Comparison of ENCODE assay signal across 11 mouse cellular contexts in the genomic region with DNA sequence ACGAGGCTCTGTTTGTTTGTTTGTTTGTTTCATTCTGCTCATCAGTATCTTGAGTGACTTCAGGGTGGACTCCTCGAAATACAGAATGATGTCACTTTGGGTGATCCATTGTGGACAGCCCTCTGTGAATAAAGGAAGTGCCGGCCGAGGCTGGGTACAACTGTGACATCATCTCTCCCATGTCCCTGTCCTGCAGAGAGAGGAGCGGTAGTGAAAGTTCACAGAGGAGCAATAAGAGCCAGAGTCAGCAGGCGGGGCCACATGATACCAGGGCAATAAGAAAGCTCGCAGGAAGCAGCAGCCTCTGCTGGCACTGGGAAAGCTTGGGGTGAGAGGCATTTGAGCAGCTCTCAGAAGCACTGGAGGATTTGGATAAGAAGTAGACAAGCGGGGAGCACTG.
DNase-seq lines count a peak whose midpoint lies in the region; ATAC-seq and TF ChIP-seq lines count a peak whose summit lies in the region.
"Had no signal": no experiment of that assay in that cellular context is flagged by ENCODE, and none has a peak within 500 bp of the region (broad histone marks: within the 10 kb centered on the region; RNA-seq: fewer than 3 reads in every experiment).

No protein-coding gene starts in this region.

- H3K4me2 ChIP-seq in forebrain, embryonic 13.5 days, result no peak overlapping the region
- no peak overlapping the region for H3K4me2 ChIP-seq in midbrain, embryonic 15.5 days
- H3K4me2 ChIP-seq: limb, embryonic 12.5 days had no signal

- TF ChIP-seq POLR2A in small intestine, adult 2 months (IDR thresholded peaks at IDR 0.05; ENCODE audit: low read depth, low read length), result no peak

- H3K4me3 ChIP-seq in layer of hippocampus, adult 2 months, result 0 out of 2 replicates have a peak overlapping the region, but pooled peaks have one; percentile 1
- H3K4me3 ChIP-seq in small intestine, adult 2 months (ENCODE audit: low read depth, low read length), result peak overlapping the region; percentile 46
- H3K4me3 ChIP-seq in forebrain, embryonic 13.5 days, result no peak overlapping the region
- H3K4me3 ChIP-seq in midbrain, embryonic 15.5 days, result no peak overlapping the region
- H3K4me3 ChIP-seq: limb, embryonic 12.5 days had no signal

- TF ChIP-seq CTCF in layer of hippocampus, adult 2 months (conservative IDR thresholded peaks at IDR 0.05), result peak; percentile 25
- peak; percentile 41; the same call in 1 of the 2 replicates for TF ChIP-seq CTCF in small intestine, adult 2 months (IDR thresholded peaks at IDR 0.05; ENCODE audit: extremely low read depth, insufficient read length, insufficient replicate concordance, low read depth, low read length)

- peaks cover 35% of the 10 kb centered on the region; the same call in 1 of the 2 replicates for H3K4me1 ChIP-seq in small intestine, adult 2 months (ENCODE audit: control insufficient read depth, insufficient read depth, insufficient read length, low read length)
- H3K4me1 ChIP-seq in forebrain, embryonic 13.5 days, result no peaks in the 10 kb centered on the region
- 0 out of 2 replicates have a peak, but pooled peaks cover 6% of the 10 kb centered on the region for H3K4me1 ChIP-seq in midbrain, embryonic 15.5 days

- 12% methylated on average over 8 of the region's 8 CpGs for WGBS in small intestine, adult 2 months
- 62% methylated on average over 8 of the region's 8 CpGs for WGBS in forebrain, embryonic 13.5 days
- 64% methylated on average over 8 of the region's 8 CpGs for WGBS in midbrain, embryonic 15.5 days

- peak overlapping the region; percentile 64 for H3K27ac ChIP-seq in layer of hippocampus, adult 2 months
- H3K27ac ChIP-seq in small intestine, adult 2 months (ENCODE audit: insufficient read depth, low read depth, low read length), result peak overlapping the region; percentile 79
- no peak overlapping the region for H3K27ac ChIP-seq in forebrain, embryonic 13.5 days
- no peak overlapping the region for H3K27ac ChIP-seq in midbrain, embryonic 15.5 days
- H3K27ac ChIP-seq: limb, embryonic 12.5 days had no signal

- no peaks in the 10 kb centered on the region for H3K27me3 ChIP-seq in small intestine, adult 2 months (ENCODE audit: control insufficient read depth, insufficient read depth, low read length)
- H3K27me3 ChIP-seq in forebrain, embryonic 13.5 days, result no peaks in the 10 kb centered on the region
- H3K27me3 ChIP-seq in midbrain, embryonic 15.5 days (replicated peaks), result no peaks in the 10 kb centered on the region
- H3K27me3 ChIP-seq: limb, embryonic 12.5 days had no signal

- peaks cover 21% of the 10 kb centered on the region for H3K36me3 ChIP-seq in small intestine, adult 2 months (ENCODE audit: control insufficient read depth, insufficient read depth, low read length)
- H3K36me3 ChIP-seq in forebrain, embryonic 13.5 days (ENCODE audit: poor library complexity, severe bottlenecking), result no peaks in the 10 kb centered on the region
- no peaks in the 10 kb centered on the region for H3K36me3 ChIP-seq in midbrain, embryonic 15.5 days (replicated peaks)

- no peak overlapping the region for H3K9ac ChIP-seq in forebrain, embryonic 13.5 days
- H3K9ac ChIP-seq in midbrain, embryonic 15.5 days, result no peak overlapping the region
- H3K9ac ChIP-seq: limb, embryonic 12.5 days had no signal

- ATAC-seq in forebrain, embryonic 13.5 days, result no peak
- no peak for ATAC-seq in midbrain, embryonic 15.5 days (replicated peaks)

- no peak for DNase-seq in layer of hippocampus, adult 2 months (ENCODE audit: low spot score in 2 of 2)
- no peak for DNase-seq in layer of hippocampus, adult 8-10 months (ENCODE audit: low spot score in 2 of 2)
- peak; percentile 69 to 87 for DNase-seq in heart, adult 18-20 months
- DNase-seq in kidney, postnatal 36 days, result peak; percentile 39 to 59
- DNase-seq in natural killer cell, adult 2 months (ENCODE audit: low spot score in 2 of 2), result no peak
- DNase-seq: cerebellum, adult 11-12 months had no signal

- no peaks in the 10 kb centered on the region for H3K9me3 ChIP-seq in forebrain, embryonic 13.5 days (replicated peaks)
- H3K9me3 ChIP-seq in midbrain, embryonic 15.5 days, result no peaks in the 10 kb centered on the region
- H3K9me3 ChIP-seq: G1E; limb, embryonic 12.5 days had no signal

Comparison
In these comparisons a context has a peak if more than half of its experiments do, and no peak if none do; other contexts are left out.
1. DNase-seq: peak in heart, adult 18-20 months (2 of 2) and kidney, postnatal 36 days (2 of 2); none in layer of hippocampus, adult 2 months (0 of 2), layer of hippocampus, adult 8-10 months (0 of 2) and natural killer cell, adult 2 months (0 of 2).
2. H3K27ac ChIP-seq: peak in layer of hippocampus, adult 2 months (single experiment) and small intestine, adult 2 months (single experiment); none in forebrain, embryonic 13.5 days (single experiment) and midbrain, embryonic 15.5 days (single experiment).
3. H3K4me3 ChIP-seq: peak in layer of hippocampus, adult 2 months (single experiment) and small intestine, adult 2 months (single experiment); none in forebrain, embryonic 13.5 days (single experiment) and midbrain, embryonic 15.5 days (single experiment).